ENCODE assay signal across 7 mouse cellular contexts in the genomic region with DNA sequence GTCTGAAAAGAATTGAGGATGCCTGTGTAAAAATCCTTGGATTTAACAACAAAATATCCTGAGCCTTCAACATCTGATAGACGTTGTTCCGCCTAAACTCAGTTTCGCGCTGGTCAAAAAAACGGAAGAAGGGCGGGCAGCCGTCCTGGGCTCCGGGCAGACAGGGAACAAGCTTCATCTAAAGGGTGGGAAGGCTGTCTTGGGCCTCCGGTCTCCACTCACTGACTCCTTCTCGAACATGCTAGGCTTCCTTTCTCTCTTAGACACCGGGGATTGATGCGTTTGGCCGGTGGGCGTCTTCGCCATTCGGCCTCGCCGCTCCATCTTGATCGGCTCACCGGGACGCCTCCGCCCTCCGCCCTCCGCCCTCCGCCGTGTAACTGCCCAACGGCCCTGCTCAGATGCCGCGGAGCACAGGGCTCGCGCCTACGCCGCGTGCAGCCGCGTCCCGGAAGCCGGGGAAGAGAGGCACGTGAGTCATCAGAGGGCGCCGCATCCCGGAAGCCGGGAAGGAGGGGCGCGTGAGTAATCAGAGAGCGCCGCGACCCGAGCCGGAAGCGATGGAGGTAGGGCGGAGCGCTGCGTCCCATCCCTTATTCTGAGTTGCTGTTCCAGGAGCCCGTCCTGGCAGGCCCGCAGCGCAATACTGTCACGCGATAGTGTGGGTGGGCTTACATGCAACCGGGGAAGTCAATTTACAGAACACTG. TPM values are rescaled to one million over a fixed set of nuclear protein-coding genes. Genes with fewer than 3 reads are reported as not detected.
DNase-seq lines count a peak whose midpoint lies in the region; ATAC-seq lines count a peak whose summit lies in the region.
"Not testable (repeated sequence)": the region's sequence is repeated elsewhere in the genome, so short reads cannot be mapped to it uniquely, and the experiment has no call there.

Gm3435 (plus strand) TSS at position 471 of the 708 bp plus-strand sequence.

- not testable (repeated sequence) for H3K36me3 ChIP-seq in embryonic facial prominence, embryonic 11.5 days (replicated peaks; ENCODE audit: control insufficient read depth, insufficient read depth, low read depth, low read length); forebrain, embryonic 15.5 days; intestine, embryonic 16.5 days (ENCODE audit: control insufficient read depth, insufficient read depth, low read length); liver, embryonic 12.5 days; neural tube, embryonic 13.5 days

- H3K9ac ChIP-seq in embryonic facial prominence, embryonic 11.5 days (replicated peaks; ENCODE audit: low read length); forebrain, embryonic 15.5 days (replicated peaks); intestine, embryonic 16.5 days (ENCODE audit: low read depth, low read length); liver, embryonic 12.5 days; neural tube, embryonic 13.5 days: not testable (repeated sequence)

- peak; percentile 97 for ATAC-seq in embryonic facial prominence, embryonic 11.5 days (replicated peaks; ENCODE audit: insufficient number of reproducible peaks, low FRiP score, low TSS enrichment, low read depth)
- ATAC-seq in forebrain, embryonic 15.5 days (replicated peaks), result peak; percentile 99
- ATAC-seq in hematopoietic stem cell, adult 5-6 weeks (replicated peaks in 1 of 2; ENCODE audit: insufficient read depth in 1 of 2, low FRiP score in 2 of 2, low TSS enrichment in 1 of 2, low read depth in 1 of 2, poor library complexity in 2 of 2, severe bottlenecking in 2 of 2), result peak; percentile 88 to 95
- ATAC-seq in intestine, embryonic 16.5 days, result peak; percentile 98
- peak; percentile 95 for ATAC-seq in liver, embryonic 12.5 days
- ATAC-seq in megakaryocyte-erythroid progenitor cell, adult 5-6 weeks (replicated peaks; ENCODE audit: low FRiP score, low TSS enrichment, poor library complexity, severe bottlenecking), result peak; percentile 92
- peak; percentile 97 for ATAC-seq in neural tube, embryonic 13.5 days (ENCODE audit: low read depth)

- not testable (repeated sequence) for H3K27ac ChIP-seq in embryonic facial prominence, embryonic 11.5 days (replicated peaks; ENCODE audit: low read depth, low read length); forebrain, embryonic 15.5 days (replicated peaks); intestine, embryonic 16.5 days (ENCODE audit: low read length); liver, embryonic 12.5 days; neural tube, embryonic 13.5 days (replicated peaks)

- H3K9me3 ChIP-seq in embryonic facial prominence, embryonic 11.5 days (replicated peaks; ENCODE audit: control insufficient read depth, low read length); forebrain, embryonic 15.5 days; intestine, embryonic 16.5 days (ENCODE audit: control insufficient read depth, low read length); liver, embryonic 12.5 days (replicated peaks); neural tube, embryonic 13.5 days: not testable (repeated sequence)

- not testable (repeated sequence) for H3K4me1 ChIP-seq in embryonic facial prominence, embryonic 11.5 days (ENCODE audit: control insufficient read depth, insufficient read depth, low read length); forebrain, embryonic 15.5 days; intestine, embryonic 16.5 days (ENCODE audit: control insufficient read depth, insufficient read depth, low read length); liver, embryonic 12.5 days; neural tube, embryonic 13.5 days (replicated peaks)

- H3K4me2 ChIP-seq in embryonic facial prominence, embryonic 11.5 days (ENCODE audit: low read depth, low read length); forebrain, embryonic 15.5 days (replicated peaks); intestine, embryonic 16.5 days (ENCODE audit: low read depth, low read length); liver, embryonic 12.5 days; neural tube, embryonic 13.5 days: not testable (repeated sequence)

- WGBS in embryonic facial prominence, embryonic 11.5 days, result no CpG with 5 or more reads among the region's 60 CpGs
- no CpG with 5 or more reads among the region's 60 CpGs for WGBS in forebrain, embryonic 15.5 days
- no CpG with 5 or more reads among the region's 60 CpGs for WGBS in intestine, embryonic 16.5 days
- no CpG with 5 or more reads among the region's 60 CpGs for WGBS in liver, embryonic 12.5 days (ENCODE audit: insufficient replicate concordance)
- WGBS in neural tube, embryonic 13.5 days, result no CpG with 5 or more reads among the region's 60 CpGs

- not testable (repeated sequence) for H3K4me3 ChIP-seq in embryonic facial prominence, embryonic 11.5 days (ENCODE audit: low read depth, low read length); forebrain, embryonic 15.5 days; intestine, embryonic 16.5 days (ENCODE audit: low read length); liver, embryonic 12.5 days; neural tube, embryonic 13.5 days

- not testable (repeated sequence) for DNase-seq in embryonic facial prominence, embryonic 11.5 days (ENCODE audit: low spot score)

- H3K27me3 ChIP-seq in embryonic facial prominence, embryonic 11.5 days (ENCODE audit: control insufficient read depth, insufficient read depth, low read length); forebrain, embryonic 15.5 days; intestine, embryonic 16.5 days (replicated peaks; ENCODE audit: control insufficient read depth, insufficient read depth, low read length); liver, embryonic 12.5 days (replicated peaks); neural tube, embryonic 13.5 days: not testable (repeated sequence)

RNA-seq across cellular contexts. Expression of gene Gm3435, which starts in this region (rescaled TPM):
- 3.8 and 6.1 TPM in 2 replicates for polyA plus RNA-seq in embryonic facial prominence, embryonic 11.5 days (2014; fragmentation: Nextera tagmentation; extraction: Ambion mirVana)
- polyA plus RNA-seq in forebrain, embryonic 15.5 days (2015; fragmentation: Nextera tagmentation; extraction: Ambion mirVana), result 7.7 and 8.4 TPM in 2 replicates
- 3.0 TPM in 2 replicates for total RNA-seq in hematopoietic stem cell, adult 5-6 weeks (2017)
- 8.0 and 8.6 TPM in 2 replicates for polyA plus RNA-seq in intestine, embryonic 16.5 days (2015; fragmentation: Nextera tagmentation; extraction: Ambion mirVana)
- polyA plus RNA-seq in liver, embryonic 12.5 days (2016; fragmentation: Nextera tagmentation; extraction: Ambion mirVana), result 4.2 and 4.9 TPM in 2 replicates
- total RNA-seq in megakaryocyte-erythroid progenitor cell, adult 5-6 weeks (2014; fragmentation: Nextera tagmentation), result 1.1 and 14.5 TPM in 2 replicates
- total RNA-seq in megakaryocyte-erythroid progenitor cell, adult 5-6 weeks (2017), result 5.1 and 7.2 TPM in 2 replicates
- 8.0 and 9.1 TPM in 2 replicates for polyA plus RNA-seq in neural tube, embryonic 13.5 days (2015; fragmentation: Nextera tagmentation; extraction: Ambion mirVana)
